Mouse (Mus musculus): ENCODE measurements around the gene Nedd9.

- TF ChIP-seq CTCF (IDR thresholded peaks at IDR 0.05; ENCODE audit: borderline replicate concordance, control insufficient read depth, extremely low read depth, insufficient read depth, low read length, poor library complexity) = no peak
- no peak for TF ChIP-seq POLR2A (IDR thresholded peaks at IDR 0.05; ENCODE audit: control insufficient read depth, extremely low read depth, insufficient read depth, low read length, poor library complexity)
These were observed 40.0 kb downstream of the Nedd9 start for GRCm38 (mm10) chr13:41447209-41447608.

Measured in thymus, adult 2 months (tissue).